Mouse (Mus musculus) limb, embryonic 14.5 days (tissue): ENCODE data around the gene Atf3. TPM values are rescaled to one million over a fixed set of nuclear protein-coding genes. Genes with fewer than 3 reads are reported as not detected.
A peak's percentile ranks its signal among the peaks of the same experiment; 100 is the strongest.

Experiments
- ATAC-seq: fragments of 200-750 bp; cut with Nextera tagmentation; 2 replicates; pipeline ENCODE4 v1.8.0; 2017; ENCODE audit warnings: low read depth, moderate number of reproducible peaks, moderate TSS enrichment; ENCODE audit not compliant: low FRiP score
- DNase-seq: peaks from one replicate; pipeline ENCODE4 v3.0.0-alpha.2; 2015; ENCODE audit warnings: low spot score
- H3K27ac ChIP-seq: fragments of 300-500 bp; sonication (generic); replicated peaks from 2 replicates; pipeline ENCODE4 v1.5.1; 2014; ENCODE audit warnings: low read depth, mild to moderate bottlenecking, low read length, moderate library complexity, mixed read lengths
- H3K27me3 ChIP-seq: fragments of 300-500 bp; sonication (generic); 2 replicates; pipeline ENCODE4 v1.6.1; 2014; ENCODE audit warnings: low read length, mixed read lengths; ENCODE audit not compliant: control insufficient read depth, insufficient read depth
- H3K36me3 ChIP-seq: fragments of 300-500 bp; sonication (generic); 2 replicates; pipeline ENCODE4 v1.6.1; 2014; ENCODE audit warnings: mild to moderate bottlenecking, low read length, moderate library complexity, mixed read lengths; ENCODE audit not compliant: control insufficient read depth, insufficient read depth
- H3K4me1 ChIP-seq: fragments of 300-500 bp; sonication (generic); 2 replicates; pipeline ENCODE4 v1.6.1; 2014; ENCODE audit warnings: antibody characterized with exemption, low read length, mixed read lengths; ENCODE audit not compliant: control insufficient read depth, insufficient read depth
- H3K4me2 ChIP-seq: fragments of 300-500 bp; sonication (generic); replicated peaks from 2 replicates; pipeline ENCODE4 v1.6.1; 2014; ENCODE audit warnings: low read depth, mild to moderate bottlenecking, low read length, moderate library complexity; ENCODE audit not compliant: severe bottlenecking
- H3K4me3 ChIP-seq: fragments of 300-500 bp; sonication (generic); replicated peaks from 2 replicates; pipeline ENCODE4 v1.5.1; 2014; ENCODE audit warnings: low read length
- H3K9ac ChIP-seq: fragments of 300-500 bp; sonication (generic); 2 replicates; pipeline ENCODE4 v1.6.1; 2014; ENCODE audit warnings: mild to moderate bottlenecking, low read depth, low read length, moderate library complexity; ENCODE audit not compliant: severe bottlenecking
- H3K9me3 ChIP-seq: fragments of 300-500 bp; sonication (generic); 2 replicates; pipeline ENCODE4 v1.6.1; 2016; ENCODE audit warnings: low read length; ENCODE audit not compliant: control insufficient read depth
- POLR2A ChIP-seq: fragments of 200-500 bp; IDR thresholded peaks from 2 replicates; pipeline ENCODE4 v1.8.0; 2012; ENCODE audit warnings: inconsistent platforms, mild to moderate bottlenecking, moderate library complexity, borderline replicate concordance; ENCODE audit not compliant: insufficient read depth, insufficient read length; ENCODE audit errors: extremely low read depth
- WGBS: fragments of 180-500 bp; shearing (Covaris S2); extraction: QIAGEN DNeasy Blood & Tissue Kit; methylation state at CpG from one replicate; pipeline ENCODE4 v1.1.7; 2014; 5-methylcytosine and 5-hydroxymethylcytosine counted together
- polyA plus RNA-seq, 2 experiments: library from polyadenylated mRNA; depleted of rRNA in 1 of 2; stranded (reverse) in 1 of 2; unstranded in 1 of 2; fragments of >200 nt; fragmentation: Nextera tagmentation in 1 of 2; extraction: Ambion mirVana in 1 of 2; gene quantifications; 2 replicates each; pipeline versions ENCODE4 v1.2.1 to v1.2.3; 2012 to 2014

Atf3 gene
- polyA plus RNA-seq, 2 experiments, result 5.0 to 5.9 TPM

DNA sequence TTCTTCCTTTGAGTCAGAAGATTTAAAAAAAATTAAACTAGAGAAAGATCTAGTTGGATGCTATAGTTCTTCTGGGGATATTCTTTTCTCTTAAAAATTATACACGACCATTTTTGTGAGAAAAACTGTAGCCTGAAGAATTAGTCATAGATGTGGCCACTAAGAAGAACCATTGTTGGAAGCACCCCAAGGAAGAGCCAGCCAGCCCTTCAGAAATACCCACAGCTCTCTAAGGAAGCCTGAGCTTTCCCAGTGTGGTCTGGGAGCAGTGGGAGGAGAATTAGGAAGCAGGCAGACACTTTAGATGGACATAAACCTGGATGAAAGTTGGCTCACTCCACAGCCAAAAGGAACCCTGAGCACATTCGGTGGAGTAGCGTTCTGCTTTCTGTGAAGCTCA, 40.7 kb upstream of the Atf3 start:
- no peak overlapping the region for H3K4me3 ChIP-seq
- H3K4me2 ChIP-seq, result peak overlapping the region; percentile 13; the same call in 1 of the 2 replicates
- no peaks in the 10 kb centered on the region for H3K36me3 ChIP-seq
- H3K4me1 ChIP-seq, result peaks cover 4% of the 10 kb centered on the region; the same call in 1 of the 2 replicates
- 43% methylated on average over 3 of the region's 3 CpGs for WGBS
- ATAC-seq (no peak), DNase-seq (no peak)
- no peak overlapping the region for H3K27ac ChIP-seq
- no peaks in the 10 kb centered on the region for H3K27me3 ChIP-seq
- no peaks in the 10 kb centered on the region for H3K9me3 ChIP-seq
- no peak overlapping the region for H3K9ac ChIP-seq
- no peak for TF ChIP-seq POLR2A

DNA sequence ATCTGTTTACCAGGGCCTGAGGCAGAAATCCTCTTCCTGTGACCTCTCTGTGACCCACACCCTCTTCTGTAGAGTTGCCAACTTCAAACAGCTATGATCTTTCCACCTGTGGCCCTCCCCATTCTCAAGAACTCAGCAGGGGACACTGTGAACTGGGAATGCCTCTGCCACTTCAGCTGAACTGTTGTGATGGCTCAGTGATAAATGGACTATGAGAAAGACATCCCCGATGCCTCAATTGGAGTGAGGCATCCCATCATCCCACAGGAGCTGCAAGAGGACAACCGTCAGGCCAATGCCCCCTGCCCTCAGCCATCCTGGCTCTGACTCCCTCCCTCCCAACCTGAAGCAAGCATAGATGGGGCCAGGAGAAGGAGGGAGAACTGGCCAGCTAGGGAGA, 40.1 kb upstream of the Atf3 start:
- DNase-seq (no peak), ATAC-seq (no peak)
- Histone ChIP-seq H3K9ac (no peak overlapping the region), H3K9me3 (no peaks in the 10 kb centered on the region), H3K4me2 (no peak overlapping the region), H3K27ac (no peak overlapping the region), H3K4me3 (no peak overlapping the region), H3K4me1 (peaks cover 4% of the 10 kb centered on the region; the same call in 1 of the 2 replicates), H3K36me3 (no peaks in the 10 kb centered on the region), H3K27me3 (no peaks in the 10 kb centered on the region)
- TF ChIP-seq POLR2A, result no peak
- 64% methylated on average over 2 of the region's 2 CpGs for WGBS

DNA sequence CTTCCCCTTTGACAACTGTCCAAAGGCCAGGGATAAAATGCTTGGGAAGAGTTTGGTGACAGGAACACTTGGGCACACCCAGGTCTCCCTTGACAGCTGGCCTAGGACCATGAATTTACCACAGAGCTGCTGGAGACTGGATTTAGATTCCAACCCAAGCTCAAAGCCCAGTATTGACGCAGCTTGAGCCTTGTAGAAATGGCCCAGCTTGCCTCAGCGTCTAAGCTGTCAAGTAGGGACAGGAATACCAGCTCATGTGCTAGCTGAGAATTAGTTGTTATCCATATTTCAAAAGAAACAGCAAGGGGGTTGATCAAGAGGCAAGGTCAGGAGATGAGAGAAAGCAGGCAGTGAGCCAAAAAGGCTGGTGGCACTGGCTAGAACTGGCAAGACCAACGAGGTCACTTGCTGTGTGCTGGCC, 39.5 kb upstream of the Atf3 start:
- whole genome bisulfite sequencing, result 77% methylated on average over 3 of the region's 3 CpGs

DNA sequence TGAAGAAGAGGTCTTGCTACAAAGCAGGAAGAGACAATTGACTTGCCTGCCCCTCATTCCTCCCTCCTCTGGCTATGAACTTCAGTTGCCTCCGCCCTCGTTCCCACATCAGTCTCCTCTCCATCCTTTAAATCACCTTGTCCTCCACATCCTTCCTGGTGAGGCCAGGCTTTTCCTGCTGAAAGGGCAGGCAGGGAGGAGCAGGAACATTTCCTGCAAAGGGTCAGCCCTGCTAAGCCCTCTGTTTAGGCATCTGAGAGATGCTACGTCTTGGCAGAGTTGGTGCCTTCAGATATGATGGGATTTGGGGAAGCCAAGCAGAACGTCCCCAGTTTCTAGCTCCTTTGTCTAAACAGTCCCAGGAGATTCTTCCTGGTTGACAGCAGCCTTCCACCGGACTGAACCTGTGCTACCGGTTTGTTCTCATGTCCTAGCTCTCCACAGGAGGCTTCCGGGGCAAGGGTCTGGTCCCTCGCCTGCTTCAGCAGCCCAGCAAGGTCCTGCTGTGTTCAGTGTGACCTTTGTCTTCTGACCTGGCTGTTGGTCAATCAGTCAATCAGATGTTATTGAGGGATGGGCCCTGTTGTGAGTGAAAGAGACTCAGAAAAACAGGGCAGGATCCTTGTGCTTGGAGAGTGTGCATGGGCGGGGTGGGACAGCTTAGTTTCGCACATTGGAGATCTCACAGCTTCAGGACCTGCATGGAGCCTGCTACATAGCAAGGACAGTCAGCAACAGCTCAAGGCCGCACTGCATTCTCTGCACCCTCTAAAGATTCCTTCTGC, 38.9 kb upstream of the Atf3 start:
- no peak overlapping the region for H3K4me2 ChIP-seq
- TF ChIP-seq POLR2A, result no peak
- no peak overlapping the region for H3K27ac ChIP-seq
- DNase-seq, result no peak
- ATAC-seq, result no peak
- no peaks in the 10 kb centered on the region for H3K9me3 ChIP-seq
- H3K9ac ChIP-seq, result no peak overlapping the region
- no peaks in the 10 kb centered on the region for H3K27me3 ChIP-seq
- no peak overlapping the region for H3K4me3 ChIP-seq
- 66% methylated on average over 11 of the region's 11 CpGs for WGBS
- peaks cover 2% of the 10 kb centered on the region; the same call in 1 of the 2 replicates for H3K4me1 ChIP-seq
- H3K36me3 ChIP-seq, result no peaks in the 10 kb centered on the region

More for the DNA sequence above, 39.5 kb upstream of the Atf3 start:
- no peak for ATAC-seq
- no peak for DNase-seq
- H3K27me3 ChIP-seq, result no peaks in the 10 kb centered on the region
- H3K4me1 ChIP-seq, result peaks cover 4% of the 10 kb centered on the region; the same call in 1 of the 2 replicates
- no peak overlapping the region for H3K4me2 ChIP-seq
- no peak overlapping the region for H3K27ac ChIP-seq
- H3K4me3 ChIP-seq, result no peak overlapping the region
- TF ChIP-seq POLR2A, result no peak
- no peaks in the 10 kb centered on the region for H3K9me3 ChIP-seq
- H3K36me3 ChIP-seq, result no peaks in the 10 kb centered on the region
- no peak overlapping the region for H3K9ac ChIP-seq

DNA sequence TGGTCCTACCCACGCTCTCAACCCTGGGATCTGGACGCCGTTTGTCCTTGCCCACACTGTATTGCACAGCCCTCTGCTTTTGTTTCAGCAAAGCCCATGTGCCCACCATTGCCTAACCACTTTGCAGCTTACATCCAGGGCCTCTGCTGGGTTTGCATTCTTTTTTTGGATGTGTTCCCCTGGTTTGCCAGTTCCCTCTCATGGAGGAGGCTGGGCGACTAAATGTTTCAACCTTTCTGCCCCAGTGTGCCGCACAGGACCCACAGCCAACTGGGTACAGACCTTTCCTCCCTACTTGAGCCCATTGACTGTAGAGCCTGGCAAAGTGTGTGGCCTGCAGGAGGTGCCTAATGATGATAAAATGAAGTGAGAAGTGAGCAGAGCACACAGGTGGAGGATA, 38.3 kb upstream of the Atf3 start:
- H3K4me3 ChIP-seq, result no peak overlapping the region
- peaks cover 2% of the 10 kb centered on the region; the same call in 1 of the 2 replicates for H3K4me1 ChIP-seq
- no peaks in the 10 kb centered on the region for H3K27me3 ChIP-seq
- no peak overlapping the region for H3K4me2 ChIP-seq
- no peaks in the 10 kb centered on the region for H3K36me3 ChIP-seq
- no peak for TF ChIP-seq POLR2A
- DNase-seq, result no peak
- H3K9me3 ChIP-seq, result no peaks in the 10 kb centered on the region
- 89% methylated on average over 5 of the region's 5 CpGs for WGBS
- H3K9ac ChIP-seq, result no peak overlapping the region
- no peak for ATAC-seq
- H3K27ac ChIP-seq, result no peak overlapping the region
